Mouse (Mus musculus) forebrain, embryonic 12.5 days (tissue): ENCODE data around the gene Sod1. TPM values are rescaled to one million over a fixed set of nuclear protein-coding genes. Genes with fewer than 3 reads are reported as not detected.
A peak's percentile ranks its signal among the peaks of the same experiment; 100 is the strongest.

Source experiments
- ATAC-seq: fragments of 200-750 bp; cut with Nextera tagmentation; 2 replicates; pipeline ENCODE4 v1.8.0; 2017; ENCODE audit warnings: moderate TSS enrichment; ENCODE audit not compliant: low FRiP score
- H3K27ac ChIP-seq: fragments of 300-500 bp; sonication (generic); 2 replicates; pipeline ENCODE4 v1.5.1; 2016; ENCODE audit warnings: mild to moderate bottlenecking
- H3K27me3 ChIP-seq: fragments of 300-500 bp; sonication (generic); 2 replicates; pipeline ENCODE4 v1.6.1; 2016; ENCODE audit warnings: mild to moderate bottlenecking
- H3K36me3 ChIP-seq: fragments of 300-500 bp; sonication (generic); replicated peaks from 2 replicates; pipeline ENCODE4 v1.6.1; 2016; ENCODE audit warnings: mild to moderate bottlenecking
- H3K4me1 ChIP-seq: fragments of 300-500 bp; sonication (generic); 2 replicates; pipeline ENCODE4 v1.6.1; 2016
- H3K4me2 ChIP-seq: fragments of 300-500 bp; sonication (generic); 2 replicates; pipeline ENCODE4 v1.6.1; 2016; ENCODE audit warnings: mild to moderate bottlenecking, moderate library complexity
- H3K4me3 ChIP-seq: fragments of 300-500 bp; sonication (generic); replicated peaks from 2 replicates; pipeline ENCODE4 v1.5.1; 2016; ENCODE audit warnings: mild to moderate bottlenecking
- H3K9ac ChIP-seq: fragments of 300-500 bp; sonication (generic); 2 replicates; pipeline ENCODE4 v1.6.1; 2016; ENCODE audit warnings: mild to moderate bottlenecking
- H3K9me3 ChIP-seq: fragments of 300-500 bp; sonication (generic); 2 replicates; pipeline ENCODE4 v1.6.1; 2016
- WGBS: fragments of 180-500 bp; shearing (Covaris S2); methylation state at CpG from one replicate; pipeline ENCODE4 v1.1.7; 2016; 5-methylcytosine and 5-hydroxymethylcytosine counted together
- polyA plus RNA-seq: library from polyadenylated mRNA; unstranded; fragments of >200 nt; fragmentation: Nextera tagmentation; extraction: Ambion mirVana; gene quantifications from 2 replicates; pipeline ENCODE4 v1.2.1, GENCODE M21; 2016

Sod1 gene
- polyA plus RNA-seq, 1 experiment from 2014 or later = 844 TPM

GRCm38 (mm10) chr16:90193719-90194118 lies 26.8 kb upstream of the Sod1 start:
- Histone ChIP-seq H3K27me3 (no peaks in the 10 kb centered on the region), H3K36me3 (no peaks in the 10 kb centered on the region), H3K4me2 (no peak overlapping the region), H3K9ac (no peak overlapping the region), H3K4me1 (peaks cover 10% of the 10 kb centered on the region; the same call in 1 of the 2 replicates), H3K9me3 (no peaks in the 10 kb centered on the region), H3K27ac (no peak overlapping the region), H3K4me3 (no peak overlapping the region)
- ATAC-seq = no peak

- H3K27ac ChIP-seq = no peak overlapping the region
- 0 out of 2 replicates have a peak overlapping the region, but pooled peaks have one; percentile 56 for H3K4me2 ChIP-seq
- H3K27me3 ChIP-seq = no peaks in the 10 kb centered on the region
- H3K36me3 ChIP-seq = no peaks in the 10 kb centered on the region
- peaks cover 10% of the 10 kb centered on the region; the same call in 1 of the 2 replicates for H3K4me1 ChIP-seq
- no peaks in the 10 kb centered on the region for H3K9me3 ChIP-seq
- 93% methylated on average over 7 of the region's 7 CpGs for WGBS
- ATAC-seq = no peak
- H3K9ac ChIP-seq = no peak overlapping the region
- no peak overlapping the region for H3K4me3 ChIP-seq
Observed at GRCm38 (mm10) chr16:90196688-90197240, 23.8 kb upstream of the Sod1 start.

- Histone ChIP-seq H3K27me3 (no peaks in the 10 kb centered on the region), H3K4me1 (peaks cover 10% of the 10 kb centered on the region; the same call in 1 of the 2 replicates), H3K4me3 (peak overlapping the region; percentile 40), H3K9ac (peak overlapping the region; percentile 1; the same call in 1 of the 2 replicates), H3K27ac (no peak overlapping the region), H3K9me3 (no peaks in the 10 kb centered on the region), H3K36me3 (no peaks in the 10 kb centered on the region), H3K4me2 (peak overlapping the region; percentile 56)
- ATAC-seq = peak; percentile 93
- WGBS = 4% methylated on average over 22 of the region's 22 CpGs
Observed at GRCm38 (mm10) chr16:90197337-90197973, 23.1 kb upstream of the Sod1 start.

- no peaks in the 10 kb centered on the region for H3K36me3 ChIP-seq
- no peak overlapping the region for H3K4me2 ChIP-seq
- peaks cover 10% of the 10 kb centered on the region; the same call in 1 of the 2 replicates for H3K4me1 ChIP-seq
- ATAC-seq = no peak
- no peaks in the 10 kb centered on the region for H3K9me3 ChIP-seq
- no peak overlapping the region for H3K4me3 ChIP-seq
- H3K27me3 ChIP-seq = no peaks in the 10 kb centered on the region
- no peak overlapping the region for H3K9ac ChIP-seq
- H3K27ac ChIP-seq = no peak overlapping the region
- 90% methylated on average over 6 of the region's 6 CpGs for WGBS
Observed at GRCm38 (mm10) chr16:90198626-90199025, 21.9 kb upstream of the Sod1 start.

- WGBS = 86% methylated on average over 10 of the region's 10 CpGs
- no peak overlapping the region for H3K27ac ChIP-seq
Observed at GRCm38 (mm10) chr16:90199174-90199573, 21.4 kb upstream of the Sod1 start.

GRCm38 (mm10) chr16:90202140-90202539 lies 18.4 kb upstream of the Sod1 start:
- Histone ChIP-seq H3K4me1 (peaks cover 10% of the 10 kb centered on the region; the same call in 1 of the 2 replicates), H3K27me3 (no peaks in the 10 kb centered on the region), H3K4me3 (no peak overlapping the region), H3K9me3 (no peaks in the 10 kb centered on the region), H3K36me3 (no peaks in the 10 kb centered on the region), H3K9ac (no peak overlapping the region), H3K27ac (no peak overlapping the region), H3K4me2 (no peak overlapping the region)
- no peak for ATAC-seq
- WGBS = 80% methylated on average over 19 of the region's 19 CpGs

More at GRCm38 (mm10) chr16:90199174-90199573, 21.4 kb upstream of the Sod1 start:
- no peak overlapping the region for H3K9ac ChIP-seq
- peaks cover 10% of the 10 kb centered on the region; the same call in 1 of the 2 replicates for H3K4me1 ChIP-seq
- H3K36me3 ChIP-seq = no peaks in the 10 kb centered on the region
- no peaks in the 10 kb centered on the region for H3K9me3 ChIP-seq
- no peak overlapping the region for H3K4me2 ChIP-seq
- H3K4me3 ChIP-seq = no peak overlapping the region
- ATAC-seq = no peak
- H3K27me3 ChIP-seq = no peaks in the 10 kb centered on the region

- Histone ChIP-seq H3K9me3 (no peaks in the 10 kb centered on the region), H3K4me2 (no peak overlapping the region), H3K4me3 (no peak overlapping the region), H3K36me3 (no peaks in the 10 kb centered on the region), H3K9ac (no peak overlapping the region), H3K27me3 (no peaks in the 10 kb centered on the region), H3K4me1 (no peaks in the 10 kb centered on the region), H3K27ac (no peak overlapping the region)
- WGBS = 90% methylated on average over 6 of the region's 6 CpGs
- ATAC-seq = no peak
Observed at GRCm38 (mm10) chr16:90203226-90203962, 17.2 kb upstream of the Sod1 start.

- H3K4me1 ChIP-seq = no peaks in the 10 kb centered on the region
- H3K4me3 ChIP-seq = no peak overlapping the region
- 100% methylated on average over 2 of the region's 2 CpGs for WGBS
- H3K9me3 ChIP-seq = no peaks in the 10 kb centered on the region
- H3K36me3 ChIP-seq = no peaks in the 10 kb centered on the region
- no peak overlapping the region for H3K9ac ChIP-seq
- no peaks in the 10 kb centered on the region for H3K27me3 ChIP-seq
- no peak for ATAC-seq
- H3K4me2 ChIP-seq = no peak overlapping the region
- H3K27ac ChIP-seq = no peak overlapping the region
Observed at GRCm38 (mm10) chr16:90204868-90205267, 15.7 kb upstream of the Sod1 start.

GRCm38 (mm10) chr16:90208996-90209395 lies 11.6 kb upstream of the Sod1 start:
- ATAC-seq = no peak
- H3K4me3 ChIP-seq = no peak overlapping the region
- 85% methylated on average over 3 of the region's 3 CpGs for WGBS

GRCm38 (mm10) chr16:90210717-90211116 lies 9.8 kb upstream of the Sod1 start:
- 87% methylated on average over 10 of the region's 10 CpGs for WGBS
- H3K27ac ChIP-seq = no peak overlapping the region
- no peaks in the 10 kb centered on the region for H3K9me3 ChIP-seq
- H3K4me1 ChIP-seq = no peaks in the 10 kb centered on the region
- no peaks in the 10 kb centered on the region for H3K27me3 ChIP-seq
- no peak overlapping the region for H3K4me2 ChIP-seq
- no peak overlapping the region for H3K9ac ChIP-seq
- H3K4me3 ChIP-seq = no peak overlapping the region
- H3K36me3 ChIP-seq = no peaks in the 10 kb centered on the region
- no peak for ATAC-seq

More at GRCm38 (mm10) chr16:90208996-90209395, 11.6 kb upstream of the Sod1 start:
- Histone ChIP-seq H3K27me3 (no peaks in the 10 kb centered on the region), H3K4me1 (no peaks in the 10 kb centered on the region), H3K36me3 (no peaks in the 10 kb centered on the region), H3K9ac (no peak overlapping the region), H3K9me3 (no peaks in the 10 kb centered on the region), H3K4me2 (no peak overlapping the region), H3K27ac (no peak overlapping the region)

GRCm38 (mm10) chr16:90211767-90212166 lies 8.8 kb upstream of the Sod1 start:
- Histone ChIP-seq H3K9ac (no peak overlapping the region), H3K36me3 (no peaks in the 10 kb centered on the region), H3K4me2 (no peak overlapping the region), H3K4me1 (no peaks in the 10 kb centered on the region), H3K27ac (no peak overlapping the region), H3K4me3 (no peak overlapping the region), H3K9me3 (no peaks in the 10 kb centered on the region), H3K27me3 (no peaks in the 10 kb centered on the region)
- 88% methylated on average over 8 of the region's 8 CpGs for WGBS
- ATAC-seq = no peak

GRCm38 (mm10) chr16:90213477-90214339 lies 6.8 kb upstream of the Sod1 start:
- no peak for ATAC-seq
- 84% methylated on average over 12 of the region's 12 CpGs for WGBS
- H3K9me3 ChIP-seq = no peaks in the 10 kb centered on the region
- H3K4me1 ChIP-seq = peaks cover 3% of the 10 kb centered on the region; the same call in 1 of the 2 replicates
- H3K9ac ChIP-seq = no peak overlapping the region
- H3K4me3 ChIP-seq = no peak overlapping the region
- no peaks in the 10 kb centered on the region for H3K27me3 ChIP-seq
- no peaks in the 10 kb centered on the region for H3K36me3 ChIP-seq
- no peak overlapping the region for H3K4me2 ChIP-seq
- H3K27ac ChIP-seq = no peak overlapping the region
